Mouse (Mus musculus) kidney, postnatal 25 days (tissue): ENCODE results near the gene Ccn1.

Experiments used
- DNase-seq, 2 experiments: peaks; one replicate each; pipeline ENCODE4 v3.0.0; 2021; ENCODE audit warnings: mixed read lengths in 2 of 2

Ccn1 gene

GRCm38 (mm10) chr3:145649852-145650202 is at the start of gene Ccn1:
Gene Ccn1 (minus strand): TSS chr3:145649981.
- peak; percentile 93 to 95 for DNase-seq

- DNase-seq: no peak
Observed at GRCm38 (mm10) chr3:145693361-145693760, 43.6 kb upstream of the Ccn1 start.

GRCm38 (mm10) chr3:145692037-145692436 is 42.3 kb upstream of the Ccn1 start:
- DNase-seq: peak in 1 of 2 experiments; percentile 44

DNA sequence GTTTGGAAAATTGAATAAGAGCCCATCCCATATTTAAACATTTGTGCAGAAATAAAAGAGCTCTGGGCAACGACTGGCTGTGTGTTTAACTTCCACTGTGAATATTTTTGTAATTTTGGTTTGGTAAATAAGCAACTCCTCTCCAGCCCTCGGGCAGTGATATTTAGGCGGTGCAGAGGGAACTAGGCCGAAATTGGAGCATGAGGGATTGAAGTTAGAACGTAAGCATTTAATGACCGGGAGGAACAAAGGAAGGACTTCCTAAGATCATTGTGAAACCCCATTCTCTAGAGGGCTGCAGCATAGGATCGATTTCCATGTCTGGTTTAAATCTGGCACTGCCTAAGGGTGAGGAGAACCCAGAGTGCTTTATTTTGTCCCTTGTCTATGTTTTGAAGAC is 41.6 kb upstream of the Ccn1 start:
- DNase-seq: no peak

GRCm38 (mm10) chr3:145689271-145689670 is 39.5 kb upstream of the Ccn1 start:
- DNase-seq: no peak

- DNase-seq: peak; percentile 17 to 65
Observed at GRCm38 (mm10) chr3:145687836-145688235, 38.1 kb upstream of the Ccn1 start.

DNA sequence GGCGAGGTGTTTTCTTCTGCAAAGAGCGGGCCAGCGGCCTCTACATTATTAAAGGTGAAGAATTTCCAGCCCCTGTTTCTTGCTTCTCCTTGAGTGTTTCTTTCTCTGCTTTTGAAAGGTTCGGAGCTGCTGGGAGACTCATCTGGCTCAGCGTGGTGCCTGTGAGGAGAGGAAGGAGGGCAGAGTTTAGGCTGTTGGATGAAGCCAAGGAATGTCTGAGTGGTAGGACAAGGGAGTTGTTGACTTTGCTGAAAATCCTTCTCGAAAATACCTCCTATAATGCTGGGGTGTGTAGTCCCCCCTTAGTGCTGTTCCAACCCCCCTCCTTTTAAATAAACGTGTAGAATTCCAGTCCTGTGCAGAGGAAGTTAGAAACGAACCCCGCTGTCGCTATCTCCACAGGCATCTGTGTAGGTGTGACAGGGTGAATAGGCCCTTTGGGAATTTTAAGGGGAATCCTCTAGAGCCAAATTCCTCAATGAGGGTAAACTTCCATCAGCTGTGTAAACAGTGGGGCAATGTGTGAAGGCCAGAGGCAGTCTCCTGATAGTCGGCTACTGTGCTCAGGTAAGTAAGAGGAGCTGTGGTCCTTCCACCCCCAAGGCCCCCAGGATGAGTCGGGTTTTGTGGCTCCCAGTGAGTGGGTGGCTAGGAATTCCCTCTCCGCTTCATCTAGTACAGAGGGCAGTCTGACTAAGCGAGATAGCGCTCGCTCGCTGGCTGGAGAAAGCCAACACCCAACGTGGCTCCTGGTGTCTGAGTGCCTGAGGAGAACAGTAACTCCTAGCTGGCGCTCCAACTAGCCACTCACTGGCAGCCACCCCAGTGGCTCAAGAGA is 35.0 kb upstream of the Ccn1 start:
- no peak for DNase-seq

GRCm38 (mm10) chr3:145684201-145684600 is 34.4 kb upstream of the Ccn1 start:
- no peak for DNase-seq

DNA sequence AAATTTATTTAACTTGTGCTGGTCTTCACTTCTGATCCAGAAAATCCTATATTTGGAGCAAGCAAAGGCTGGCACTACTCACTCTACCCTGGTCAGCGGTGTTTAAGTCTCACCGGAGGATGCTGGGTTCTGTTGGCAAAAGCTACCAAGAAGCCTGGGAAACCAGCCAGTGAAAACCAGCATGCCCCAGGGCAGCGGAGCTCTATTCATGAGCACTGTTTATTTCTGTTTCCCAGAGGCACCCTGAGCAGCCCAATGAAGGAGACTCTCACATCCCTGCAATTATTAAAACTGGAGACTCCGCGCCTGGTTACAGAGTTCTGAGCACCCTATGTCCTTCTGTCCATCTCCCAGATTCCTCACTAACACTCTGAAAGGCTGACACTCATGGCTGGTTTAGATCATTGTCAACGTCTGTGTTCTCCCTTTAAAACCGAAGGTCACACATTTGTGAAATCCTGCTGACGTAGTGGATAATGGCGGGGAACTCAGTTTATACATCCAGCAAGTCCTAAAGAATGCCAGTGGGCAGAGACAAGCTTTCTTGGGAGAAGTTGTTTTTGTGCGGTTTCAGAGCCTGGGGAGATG is 31.7 kb upstream of the Ccn1 start:
- peak; percentile 68 to 70 for DNase-seq

DNA sequence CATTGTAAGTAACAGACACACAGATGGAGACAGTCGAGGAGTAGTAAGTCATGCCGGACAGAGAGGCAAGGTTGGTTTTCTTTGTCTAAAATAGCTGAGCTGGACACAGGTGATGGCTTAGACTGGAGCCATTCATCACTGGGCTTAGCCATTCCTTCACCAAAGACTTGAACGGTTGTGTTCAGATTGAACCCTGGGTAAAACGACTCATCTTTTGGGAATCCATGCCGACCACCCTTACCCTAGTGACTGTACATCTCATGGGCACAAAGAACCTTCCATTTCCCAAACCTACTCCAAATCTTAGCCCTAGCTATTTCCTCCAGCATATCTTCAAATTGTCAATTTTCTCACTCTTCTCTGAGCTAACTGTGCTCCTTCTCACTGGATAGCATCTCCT is 30.9 kb upstream of the Ccn1 start:
- DNase-seq: no peak

- no peak for DNase-seq
Observed at GRCm38 (mm10) chr3:145676212-145676611, 26.4 kb upstream of the Ccn1 start.

DNA sequence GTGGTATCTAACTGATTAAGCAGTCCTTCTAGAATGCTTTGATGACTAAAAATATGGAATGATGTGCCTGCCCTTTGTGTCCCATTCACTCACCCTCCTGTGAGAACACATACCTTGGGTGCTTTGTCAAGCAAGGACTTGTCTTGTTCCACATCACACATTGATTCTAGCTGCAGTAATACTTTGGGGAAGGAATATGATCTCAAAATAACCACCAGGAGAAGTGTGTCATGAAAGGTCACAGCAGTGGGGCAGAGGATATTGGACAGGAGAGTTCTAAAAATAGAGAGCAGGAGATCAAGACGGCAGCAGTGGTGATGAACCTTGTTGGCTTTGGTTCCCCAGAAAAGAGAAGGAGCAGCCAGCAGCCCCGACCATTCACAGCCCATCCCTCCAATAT is 25.0 kb upstream of the Ccn1 start:
- DNase-seq: no peak

- DNase-seq: no peak
Observed at GRCm38 (mm10) chr3:145666383-145666782, 16.6 kb upstream of the Ccn1 start.

- DNase-seq: no peak
Observed at GRCm38 (mm10) chr3:145656993-145657713, 7.4 kb upstream of the Ccn1 start.

GRCm38 (mm10) chr3:145654944-145655343 is 5.2 kb upstream of the Ccn1 start:
- peak; percentile 21 to 41 for DNase-seq

DNA sequence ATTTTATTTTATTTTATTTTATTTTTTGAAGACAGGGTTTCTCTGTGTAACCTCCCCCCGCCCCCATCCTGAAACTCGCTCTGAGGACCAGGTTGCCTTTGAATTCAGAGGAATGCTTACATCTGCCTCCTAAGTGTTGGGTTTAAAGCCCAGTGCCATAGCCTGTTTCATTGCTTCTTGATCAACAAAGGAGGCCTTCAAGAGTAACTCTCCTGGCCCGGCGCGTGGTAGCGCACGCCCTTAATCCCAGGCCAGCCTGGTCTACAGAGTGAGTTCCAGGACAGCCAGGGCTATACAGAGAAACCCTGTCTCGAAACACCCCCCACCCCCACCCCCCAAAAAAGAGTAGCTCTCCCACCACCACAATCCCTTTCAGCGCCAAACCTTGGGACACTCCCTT is 4.2 kb upstream of the Ccn1 start:
- DNase-seq: no peak

DNA sequence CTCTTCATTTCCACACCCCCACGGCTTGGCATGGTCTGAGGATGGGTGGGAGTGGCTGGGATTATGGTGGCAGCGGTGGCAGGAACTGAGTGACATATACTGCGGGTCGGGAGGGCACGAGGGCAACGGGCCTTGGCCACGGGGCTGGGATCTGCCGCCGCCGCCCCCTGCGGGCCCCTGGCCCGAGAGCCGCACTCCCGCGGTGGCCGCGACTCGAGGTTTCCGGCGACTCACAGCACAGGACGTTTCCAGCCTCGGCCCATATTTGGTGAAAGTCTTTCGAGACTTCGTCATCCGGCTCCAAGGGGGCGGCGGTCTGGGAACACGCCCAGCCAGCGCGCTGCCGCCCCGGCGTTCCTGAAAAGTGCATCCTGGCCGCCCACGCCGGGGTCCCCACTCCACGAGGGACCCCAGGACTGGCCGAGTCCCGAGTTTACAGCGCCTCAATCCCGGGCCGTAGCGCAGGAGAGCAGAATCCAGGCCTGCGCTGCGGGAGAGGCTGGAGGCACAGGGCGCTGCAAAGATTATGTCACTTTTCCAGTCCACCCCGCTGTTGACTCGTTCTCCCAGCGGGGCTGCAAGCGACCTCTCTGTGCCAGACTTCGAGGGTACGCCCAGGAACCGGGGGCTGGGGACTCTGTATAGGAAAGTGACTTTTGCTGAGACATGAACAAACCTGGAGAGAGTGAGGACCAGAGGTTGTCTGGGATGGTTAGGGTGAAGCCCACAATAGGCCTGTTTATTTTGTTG is 3.6 kb upstream of the Ccn1 start:
- DNase-seq: peak; percentile 80 to 88

DNA sequence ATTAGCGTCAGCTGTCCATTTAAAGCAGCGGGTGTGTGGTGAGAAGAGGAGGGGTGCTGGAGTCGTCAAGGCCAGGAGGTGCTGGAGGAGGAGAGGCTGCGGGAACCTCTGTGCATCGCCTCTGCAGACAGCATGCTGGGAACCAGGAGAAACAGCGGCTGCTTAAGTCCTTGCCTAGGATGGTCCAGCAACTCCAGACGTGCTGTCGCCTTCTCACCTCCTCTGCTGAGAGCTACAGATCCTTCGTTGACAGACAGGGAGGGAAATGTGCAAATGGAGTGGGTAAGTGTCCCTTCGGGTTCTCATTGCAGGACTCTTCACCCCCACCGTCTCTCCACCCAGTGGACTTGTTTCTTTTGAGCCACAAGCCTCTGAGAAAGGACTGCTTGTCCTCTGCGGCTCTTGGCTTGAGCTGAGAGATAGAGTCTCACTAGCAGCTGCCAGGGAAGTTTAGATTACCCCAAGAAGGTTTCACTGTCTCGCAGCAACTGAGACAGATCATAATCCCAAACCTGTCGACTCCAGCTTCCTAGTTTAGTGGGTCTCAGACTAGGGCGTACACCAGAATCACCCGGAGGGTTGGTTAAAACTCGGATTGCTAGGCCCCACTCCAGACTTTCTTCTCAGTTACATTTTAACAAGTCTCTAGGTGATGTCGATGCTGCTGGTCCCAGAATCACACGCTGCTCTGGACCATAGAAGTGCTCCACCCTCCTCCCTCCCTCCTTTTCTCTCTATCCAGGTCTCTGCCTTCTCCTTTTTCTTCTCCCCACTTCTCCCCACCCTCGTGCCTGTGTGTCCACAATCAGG is 2.7 kb upstream of the Ccn1 start:
- DNase-seq: peak; percentile 10 to 42

GRCm38 (mm10) chr3:145651978-145652321 is 2.2 kb upstream of the Ccn1 start:
- DNase-seq: no peak

GRCm38 (mm10) chr3:145651029-145651977 is 1.5 kb upstream of the Ccn1 start:
- peak in 1 of 2 experiments; percentile 35 for DNase-seq
